Mouse (Mus musculus) thymus, adult 2 months (tissue): ENCODE results near the gene Mtss1l. TPM values are rescaled to one million over a fixed set of nuclear protein-coding genes. Genes with fewer than 3 reads are reported as not detected.

ENCODE experiments used
- DNase-seq: peaks from one replicate; pipeline ENCODE4 v3.0.0; 2021
- H3K27ac ChIP-seq: fragments of 200-500 bp; 2 replicates; pipeline ENCODE4 v1.5.1; 2012; ENCODE audit warnings: low read length, control low read depth; ENCODE audit not compliant: control insufficient read depth, insufficient read depth
- H3K27me3 ChIP-seq: fragments of 200-500 bp; 2 replicates; pipeline ENCODE4 v1.6.1; 2012; ENCODE audit warnings: mild to moderate bottlenecking, low read length, moderate library complexity, mixed read lengths; ENCODE audit not compliant: control insufficient read depth, insufficient read depth
- H3K36me3 ChIP-seq: fragments of 200-500 bp; 2 replicates; pipeline ENCODE4 v1.6.1; 2012; ENCODE audit warnings: mild to moderate bottlenecking, low read length, moderate library complexity; ENCODE audit not compliant: control insufficient read depth, insufficient read depth
- H3K4me1 ChIP-seq: fragments of 200-500 bp; replicated peaks from 2 replicates; pipeline ENCODE4 v1.6.1; 2012; ENCODE audit warnings: low read length; ENCODE audit not compliant: control insufficient read depth, insufficient read depth
- H3K4me3 ChIP-seq: fragments of 200-500 bp; 2 replicates; pipeline ENCODE4 v1.5.1; 2012; ENCODE audit warnings: mild to moderate bottlenecking, low read length, control low read depth, moderate library complexity; ENCODE audit not compliant: control insufficient read depth, insufficient read depth
- CTCF ChIP-seq: fragments of 200-500 bp; IDR thresholded peaks from 2 replicates; pipeline ENCODE4 v1.5.1; 2012; ENCODE audit warnings: mild to moderate bottlenecking, control low read depth, low read length, moderate library complexity, borderline replicate concordance; ENCODE audit not compliant: control insufficient read depth, poor library complexity, insufficient read depth; ENCODE audit errors: extremely low read depth
- POLR2A ChIP-seq: fragments of 200-500 bp; IDR thresholded peaks from 2 replicates; pipeline ENCODE4 v1.6.1; 2012; ENCODE audit warnings: mild to moderate bottlenecking, low read length, control low read depth, moderate library complexity; ENCODE audit not compliant: control insufficient read depth, poor library complexity, insufficient read depth; ENCODE audit errors: extremely low read depth
- WGBS: fragments of 180-500 bp; shearing (Covaris S2); methylation state at CpG from one replicate; pipeline ENCODE4 v1.1.7; 2018; 5-methylcytosine and 5-hydroxymethylcytosine counted together
- polyA plus RNA-seq: library from polyadenylated mRNA; depleted of rRNA; stranded (reverse); fragments of >200 nt; gene quantifications from 2 replicates; pipeline ENCODE4 v1.2.3, GENCODE M21; 2012

Mtss1l gene
- polyA plus RNA-seq, 1 experiment = 43.6 TPM

- Histone ChIP-seq H3K4me3 (no peak overlapping the region), H3K27ac (peak overlapping the region; percentile 27), H3K36me3 (peaks cover 26% of the 10 kb centered on the region), H3K4me1 (no peaks in the 10 kb centered on the region), H3K27me3 (no peaks in the 10 kb centered on the region)
- DNase-seq = no peak
- 88% methylated on average over 5 of the region's 5 CpGs for WGBS
- TF ChIP-seq POLR2A = no peak
- TF ChIP-seq CTCF = no peak
These were observed 33.5 kb upstream of the Mtss1l start for GRCm38 (mm10) chr8:110687726-110688125.

GRCm38 (mm10) chr8:110689961-110690360 lies 31.3 kb upstream of the Mtss1l start:
- no peaks in the 10 kb centered on the region for H3K27me3 ChIP-seq
- DNase-seq = no peak
- H3K4me1 ChIP-seq = no peaks in the 10 kb centered on the region
- H3K4me3 ChIP-seq = no peak overlapping the region
- H3K36me3 ChIP-seq = peaks cover 8% of the 10 kb centered on the region; the same call in 1 of the 2 replicates
- 96% methylated on average over 9 of the region's 9 CpGs for WGBS
- no peak overlapping the region for H3K27ac ChIP-seq
- no peak for TF ChIP-seq POLR2A
- TF ChIP-seq CTCF = no peak

GRCm38 (mm10) chr8:110694226-110694625 lies 27.1 kb upstream of the Mtss1l start:
- TF ChIP-seq CTCF (no peak), POLR2A (no peak)
- no peak overlapping the region for H3K27ac ChIP-seq
- H3K4me3 ChIP-seq = no peak overlapping the region
- WGBS = 94% methylated on average over 5 of the region's 5 CpGs
- no peaks in the 10 kb centered on the region for H3K36me3 ChIP-seq
- no peaks in the 10 kb centered on the region for H3K27me3 ChIP-seq
- DNase-seq = no peak
- peaks cover 2% of the 10 kb centered on the region; the same call in 1 of the 2 replicates for H3K4me1 ChIP-seq

- Histone ChIP-seq H3K27ac (no peak overlapping the region), H3K36me3 (no peaks in the 10 kb centered on the region)
- TF ChIP-seq POLR2A = no peak
- no peak for TF ChIP-seq CTCF
These were observed 26.4 kb upstream of the Mtss1l start for GRCm38 (mm10) chr8:110694826-110695225.

GRCm38 (mm10) chr8:110695431-110695830 lies 25.8 kb upstream of the Mtss1l start:
- Histone ChIP-seq H3K36me3 (no peaks in the 10 kb centered on the region), H3K27ac (no peak overlapping the region), H3K27me3 (no peaks in the 10 kb centered on the region), H3K4me3 (no peak overlapping the region), H3K4me1 (peaks cover 2% of the 10 kb centered on the region; the same call in 1 of the 2 replicates)
- no peak for DNase-seq
- WGBS = 95% methylated on average over 5 of the region's 5 CpGs
- TF ChIP-seq CTCF (no peak), POLR2A (no peak)

More at GRCm38 (mm10) chr8:110694826-110695225, 26.4 kb upstream of the Mtss1l start:
- peaks cover 2% of the 10 kb centered on the region; the same call in 1 of the 2 replicates for H3K4me1 ChIP-seq
- 96% methylated on average over 4 of the region's 4 CpGs for WGBS
- no peak overlapping the region for H3K4me3 ChIP-seq
- DNase-seq = no peak
- H3K27me3 ChIP-seq = no peaks in the 10 kb centered on the region

GRCm38 (mm10) chr8:110696051-110696450 lies 25.2 kb upstream of the Mtss1l start:
- 97% methylated on average over 4 of the region's 4 CpGs for WGBS
- TF ChIP-seq CTCF = no peak
- no peak for TF ChIP-seq POLR2A
- no peak overlapping the region for H3K27ac ChIP-seq

GRCm38 (mm10) chr8:110697571-110697970 lies 23.7 kb upstream of the Mtss1l start:
- no peaks in the 10 kb centered on the region for H3K36me3 ChIP-seq
- TF ChIP-seq CTCF = no peak
- no peaks in the 10 kb centered on the region for H3K27me3 ChIP-seq
- 96% methylated on average over 5 of the region's 5 CpGs for WGBS
- no peak for DNase-seq
- H3K27ac ChIP-seq = no peak overlapping the region
- H3K4me3 ChIP-seq = no peak overlapping the region
- peaks cover 2% of the 10 kb centered on the region; the same call in 1 of the 2 replicates for H3K4me1 ChIP-seq

More at GRCm38 (mm10) chr8:110696051-110696450, 25.2 kb upstream of the Mtss1l start:
- Histone ChIP-seq H3K4me3 (no peak overlapping the region), H3K27me3 (no peaks in the 10 kb centered on the region), H3K36me3 (no peaks in the 10 kb centered on the region), H3K4me1 (peaks cover 2% of the 10 kb centered on the region; the same call in 1 of the 2 replicates)
- no peak for DNase-seq
